Mouse (Mus musculus) forebrain, embryonic 12.5 days (tissue): ENCODE data around the gene Gm28308. TPM values are rescaled to one million over a fixed set of nuclear protein-coding genes. Genes with fewer than 3 reads are reported as not detected.

Experiments used
- ATAC-seq: fragments of 200-750 bp; cut with Nextera tagmentation; 2 replicates; pipeline ENCODE4 v1.8.0; 2017; ENCODE audit warnings: moderate TSS enrichment; ENCODE audit not compliant: low FRiP score
- H3K27ac ChIP-seq: fragments of 300-500 bp; sonication (generic); 2 replicates; pipeline ENCODE4 v1.5.1; 2016; ENCODE audit warnings: mild to moderate bottlenecking
- H3K27me3 ChIP-seq: fragments of 300-500 bp; sonication (generic); 2 replicates; pipeline ENCODE4 v1.6.1; 2016; ENCODE audit warnings: mild to moderate bottlenecking
- H3K36me3 ChIP-seq: fragments of 300-500 bp; sonication (generic); replicated peaks from 2 replicates; pipeline ENCODE4 v1.6.1; 2016; ENCODE audit warnings: mild to moderate bottlenecking
- H3K4me1 ChIP-seq: fragments of 300-500 bp; sonication (generic); 2 replicates; pipeline ENCODE4 v1.6.1; 2016
- H3K4me2 ChIP-seq: fragments of 300-500 bp; sonication (generic); 2 replicates; pipeline ENCODE4 v1.6.1; 2016; ENCODE audit warnings: mild to moderate bottlenecking, moderate library complexity
- H3K4me3 ChIP-seq: fragments of 300-500 bp; sonication (generic); replicated peaks from 2 replicates; pipeline ENCODE4 v1.5.1; 2016; ENCODE audit warnings: mild to moderate bottlenecking
- H3K9ac ChIP-seq: fragments of 300-500 bp; sonication (generic); 2 replicates; pipeline ENCODE4 v1.6.1; 2016; ENCODE audit warnings: mild to moderate bottlenecking
- H3K9me3 ChIP-seq: fragments of 300-500 bp; sonication (generic); 2 replicates; pipeline ENCODE4 v1.6.1; 2016
- WGBS: fragments of 180-500 bp; shearing (Covaris S2); methylation state at CpG from one replicate; pipeline ENCODE4 v1.1.7; 2016; 5-methylcytosine and 5-hydroxymethylcytosine counted together
- polyA plus RNA-seq: library from polyadenylated mRNA; unstranded; fragments of >200 nt; fragmentation: Nextera tagmentation; extraction: Ambion mirVana; gene quantifications from 2 replicates; pipeline ENCODE4 v1.2.1, GENCODE M21; 2016

Gm28308 gene
- polyA plus RNA-seq, 1 experiment from 2014 or later, result not detected

DNA sequence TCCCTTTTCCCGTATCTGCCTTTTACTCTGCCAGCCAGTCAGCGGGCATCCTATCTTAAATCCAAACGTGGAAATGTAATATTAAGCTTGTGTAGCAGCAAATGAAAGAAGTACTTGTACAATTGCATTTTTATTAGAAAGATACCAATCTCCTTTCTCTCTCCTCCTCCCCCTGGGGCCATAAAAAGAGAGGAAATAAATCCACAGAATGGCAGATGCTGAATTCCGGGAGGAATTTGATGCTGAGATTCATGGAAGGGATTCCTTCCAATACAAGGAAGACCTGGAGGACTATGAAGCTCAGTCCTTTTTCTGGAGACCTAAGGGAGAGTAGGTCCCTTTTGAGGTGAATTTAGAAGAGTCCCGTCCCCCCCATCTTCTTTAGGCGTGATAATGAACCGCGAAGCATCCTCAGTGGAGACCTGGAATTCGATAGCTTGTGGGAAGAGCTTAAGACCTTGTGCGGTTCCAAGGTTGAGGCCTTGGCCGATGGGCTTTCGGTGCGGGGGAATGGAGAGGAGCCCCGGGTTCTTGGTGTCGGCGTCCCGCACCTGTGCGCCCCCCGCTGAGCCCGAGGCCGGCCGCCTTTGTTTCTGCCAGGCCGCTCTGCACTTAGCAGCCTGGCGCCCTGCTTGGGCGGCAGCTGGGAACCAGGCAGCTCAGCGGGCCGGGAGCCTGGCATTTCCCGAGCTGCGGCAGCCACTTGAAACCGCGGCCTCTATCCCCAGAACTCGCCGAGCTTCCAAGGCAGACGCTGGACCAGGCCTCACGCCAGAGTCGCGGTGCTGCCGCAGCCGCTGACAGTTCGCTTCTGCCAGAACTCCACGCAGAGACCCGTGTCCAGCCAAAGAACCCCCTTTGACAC, 44.7 kb downstream of the Gm28308 start:
- no peak for ATAC-seq
- no peak overlapping the region for H3K27ac ChIP-seq
- no peaks in the 10 kb centered on the region for H3K9me3 ChIP-seq
- peaks cover 97% of the 10 kb centered on the region for H3K27me3 ChIP-seq
- WGBS, result under 1% methylated on average over 42 of the region's 42 CpGs
- peaks cover 6% of the 10 kb centered on the region; the same call in 1 of the 2 replicates for H3K4me1 ChIP-seq
- no peak overlapping the region for H3K4me3 ChIP-seq
- no peak overlapping the region for H3K9ac ChIP-seq
- H3K36me3 ChIP-seq, result no peaks in the 10 kb centered on the region
- H3K4me2 ChIP-seq, result no peak overlapping the region

DNA sequence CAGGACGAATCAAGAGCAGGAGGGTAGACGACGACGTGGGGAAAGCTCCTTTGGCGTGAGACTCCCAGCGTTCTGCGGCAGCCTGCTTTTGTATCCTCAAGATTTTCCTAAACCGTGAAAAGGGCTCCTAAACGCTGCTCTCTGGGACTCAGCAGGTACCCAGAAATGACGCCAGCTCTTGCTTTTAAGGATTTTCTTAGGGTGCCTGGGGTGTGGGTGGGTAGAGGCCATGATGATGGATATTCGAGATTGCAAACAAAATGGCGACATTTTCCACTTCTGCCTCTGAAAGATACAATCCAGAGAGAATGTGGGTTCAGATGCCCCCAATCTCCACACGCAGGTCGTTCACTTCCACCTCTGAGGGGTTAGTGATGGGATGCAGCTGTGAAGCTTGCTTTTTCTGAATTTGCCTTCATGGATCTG, 45.4 kb downstream of the Gm28308 start:
- Histone ChIP-seq H3K4me3 (no peak overlapping the region), H3K4me2 (no peak overlapping the region), H3K9me3 (no peaks in the 10 kb centered on the region), H3K36me3 (no peaks in the 10 kb centered on the region), H3K27ac (no peak overlapping the region), H3K9ac (no peak overlapping the region), H3K4me1 (peaks cover 6% of the 10 kb centered on the region; the same call in 1 of the 2 replicates), H3K27me3 (peaks cover 97% of the 10 kb centered on the region)
- 1% methylated on average over 14 of the region's 14 CpGs for WGBS
- ATAC-seq, result no peak

DNA sequence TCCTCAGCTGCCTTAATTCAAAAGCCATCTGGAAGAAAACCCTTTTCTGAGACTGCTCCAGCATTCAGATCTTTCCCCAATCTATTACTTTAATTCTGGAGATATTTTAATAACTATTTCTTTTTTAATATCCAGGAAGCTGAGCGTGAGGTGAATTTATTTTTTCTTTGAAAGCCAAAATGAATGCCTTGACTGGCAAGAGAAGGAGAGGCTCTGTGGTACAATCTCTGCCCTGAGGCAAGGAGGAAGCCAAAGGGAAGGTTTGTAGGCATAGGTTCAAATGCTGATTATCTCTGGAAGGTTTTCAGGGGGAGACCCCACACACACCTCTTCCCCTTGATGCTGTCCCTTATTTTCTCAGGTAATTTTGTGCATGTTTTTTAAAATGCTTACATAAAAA, 46.0 kb downstream of the Gm28308 start:
- H3K27me3 ChIP-seq, result peaks cover 95% of the 10 kb centered on the region
- peaks cover under 1% of the 10 kb centered on the region; the same call in 1 of the 2 replicates for H3K4me1 ChIP-seq
- no peaks in the 10 kb centered on the region for H3K9me3 ChIP-seq
- H3K36me3 ChIP-seq, result no peaks in the 10 kb centered on the region
- H3K4me2 ChIP-seq, result no peak overlapping the region
- WGBS, result 18% methylated on average over 1 of the region's 1 CpGs
- ATAC-seq, result no peak
- H3K9ac ChIP-seq, result no peak overlapping the region
- H3K27ac ChIP-seq, result no peak overlapping the region
- no peak overlapping the region for H3K4me3 ChIP-seq

DNA sequence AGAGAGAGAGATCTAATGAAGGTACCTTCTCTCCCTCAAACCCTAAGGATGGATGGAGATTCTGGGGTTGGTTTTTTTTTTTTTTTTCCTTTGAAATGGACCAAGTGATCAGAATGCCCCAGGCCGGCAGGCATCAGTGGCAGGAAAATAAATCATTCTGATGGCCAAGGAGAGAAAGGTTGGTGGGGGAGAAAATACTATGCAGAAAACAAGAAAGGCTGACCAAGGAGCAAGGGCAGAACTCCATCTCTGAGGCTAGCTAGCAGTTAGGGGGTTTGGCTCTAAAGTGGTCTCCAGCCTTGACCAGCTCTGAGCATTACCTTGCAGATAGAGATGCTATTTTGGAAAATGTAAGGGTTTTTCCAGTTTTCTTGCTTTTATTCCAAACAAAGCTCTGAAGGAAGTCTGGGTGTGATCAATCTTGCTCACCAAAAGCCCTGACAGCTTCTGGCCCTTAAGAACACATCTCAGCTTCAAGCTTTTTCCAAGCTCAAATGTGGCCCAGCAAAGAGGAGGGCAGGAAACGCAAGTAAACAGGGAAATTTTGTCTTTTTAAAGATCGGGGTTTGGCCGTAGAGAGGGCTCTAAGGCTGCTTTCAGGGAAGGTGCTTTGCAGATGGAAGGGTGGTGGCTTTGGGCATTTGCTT, 46.6 kb downstream of the Gm28308 start:
- H3K4me1 ChIP-seq, result no peaks in the 10 kb centered on the region; the same call in 1 of the 2 replicates
- ATAC-seq, result no peak
- 1% methylated on average over 4 of the region's 4 CpGs for WGBS
- no peaks in the 10 kb centered on the region for H3K9me3 ChIP-seq
- peaks cover 95% of the 10 kb centered on the region for H3K27me3 ChIP-seq
- no peak overlapping the region for H3K4me2 ChIP-seq
- no peak overlapping the region for H3K27ac ChIP-seq
- no peaks in the 10 kb centered on the region for H3K36me3 ChIP-seq
- H3K9ac ChIP-seq, result no peak overlapping the region
- H3K4me3 ChIP-seq, result no peak overlapping the region

DNA sequence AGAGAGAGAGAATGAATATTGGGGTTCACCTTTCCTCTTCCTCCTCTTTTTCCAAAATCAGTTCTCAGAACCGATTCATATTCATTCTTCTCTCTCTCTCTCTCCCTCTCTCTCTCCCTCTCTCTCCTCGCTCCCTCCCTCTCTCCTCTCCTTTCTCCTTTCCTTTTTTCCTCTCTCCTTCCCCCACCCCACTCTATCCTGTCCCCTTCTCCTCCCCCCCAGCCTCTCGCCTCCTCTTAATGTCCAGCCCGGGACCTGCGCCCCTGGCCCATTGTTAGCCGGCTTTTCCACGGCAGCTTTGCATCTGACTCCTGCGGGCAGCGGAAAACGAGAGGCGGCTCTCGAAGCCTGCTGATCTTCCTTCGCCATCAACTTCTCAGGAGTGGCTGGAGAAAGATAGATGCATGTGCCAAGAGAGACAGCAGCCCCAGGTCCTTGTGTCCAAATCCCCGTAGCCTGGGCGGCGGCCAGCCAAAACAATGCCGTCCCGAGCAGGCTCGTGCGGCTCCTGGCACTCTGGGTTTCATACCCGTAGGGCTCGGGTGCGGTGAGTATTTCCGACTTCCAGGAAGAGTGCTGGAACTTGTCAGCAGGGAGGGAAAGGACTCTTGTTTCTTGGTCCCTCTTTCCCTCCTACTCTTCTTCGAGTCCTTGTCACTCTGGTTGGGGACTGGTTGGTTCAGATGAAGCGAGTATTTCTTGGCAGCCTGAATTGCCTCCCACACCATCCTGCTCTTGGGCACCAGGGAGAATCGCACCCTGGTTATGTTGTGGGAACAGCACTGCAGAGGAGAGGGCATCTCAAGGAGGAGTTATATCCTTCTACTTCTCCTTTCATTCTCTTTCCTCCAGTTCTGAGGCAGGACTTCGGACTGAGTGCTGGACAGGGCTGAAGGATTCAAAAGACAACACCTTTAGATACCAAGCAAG, 47.4 kb downstream of the Gm28308 start:
- H3K4me1 ChIP-seq, result no peaks in the 10 kb centered on the region; the same call in 1 of the 2 replicates
- no peak overlapping the region for H3K4me2 ChIP-seq
- no peaks in the 10 kb centered on the region for H3K36me3 ChIP-seq
- H3K9ac ChIP-seq, result no peak overlapping the region
- H3K9me3 ChIP-seq, result no peaks in the 10 kb centered on the region
- WGBS, result under 1% methylated on average over 28 of the region's 28 CpGs
- no peak for ATAC-seq
- H3K27me3 ChIP-seq, result peaks cover 94% of the 10 kb centered on the region
- no peak overlapping the region for H3K27ac ChIP-seq
- no peak overlapping the region for H3K4me3 ChIP-seq

DNA sequence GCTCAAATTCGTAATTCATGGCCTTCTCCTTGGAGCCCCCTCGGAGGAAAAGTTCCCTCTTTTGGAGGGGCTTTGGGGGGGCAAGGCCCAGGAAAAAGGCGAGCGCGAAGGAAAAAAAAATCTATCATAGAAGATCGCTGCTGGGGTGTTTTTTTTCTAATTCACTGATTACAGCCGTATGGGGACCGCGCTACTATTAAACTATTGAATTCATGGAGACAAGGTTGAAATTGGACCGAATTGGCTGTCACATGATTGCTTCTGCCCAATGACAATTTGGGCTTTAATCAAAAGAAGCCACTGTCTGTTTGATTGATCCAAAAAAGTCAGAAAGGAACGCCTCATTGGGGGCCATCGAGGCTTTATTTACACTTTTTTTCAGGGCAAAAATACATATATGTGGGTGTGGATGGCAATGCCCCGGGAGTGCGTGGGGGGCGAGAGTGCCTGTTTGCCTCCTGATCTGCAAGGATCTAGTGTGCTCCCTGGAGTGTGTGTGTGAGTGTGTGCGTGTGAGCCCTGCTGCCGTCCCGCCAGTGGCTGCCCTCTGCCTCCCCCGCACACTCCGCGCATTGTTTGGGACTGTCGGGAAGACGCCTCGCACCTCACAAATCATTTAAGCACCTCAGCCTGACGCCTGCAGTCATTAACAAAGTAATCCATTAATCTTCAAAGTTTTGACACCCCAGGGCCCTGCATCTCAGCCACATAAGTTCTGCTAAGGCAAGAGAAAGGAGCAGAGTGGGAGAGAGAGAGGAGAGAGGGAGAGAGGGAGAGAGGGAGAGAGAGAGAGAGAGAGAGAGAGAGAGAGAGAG, 48.3 kb downstream of the Gm28308 start, which contains the start of gene Hoxa2:
Hoxa2 (minus strand) TSS at position 206 of the 815 bp plus-strand sequence.
- no peaks in the 10 kb centered on the region; the same call in 1 of the 2 replicates for H3K4me1 ChIP-seq
- no peak within 1 kb of the TSS for H3K9ac ChIP-seq
- ATAC-seq, result no peak
- no peak within 1 kb of the TSS for H3K4me2 ChIP-seq
- no peak within 1 kb of the TSS for H3K27ac ChIP-seq
- no peak within 1 kb of the TSS for H3K4me3 ChIP-seq
- H3K36me3 ChIP-seq, result no peaks in the 10 kb centered on the region
- under 1% methylated on average over 25 of the region's 25 CpGs for whole genome bisulfite sequencing
- H3K27me3 ChIP-seq, result peaks cover 94% of the 10 kb centered on the region
- H3K9me3 ChIP-seq, result no peaks in the 10 kb centered on the region

DNA sequence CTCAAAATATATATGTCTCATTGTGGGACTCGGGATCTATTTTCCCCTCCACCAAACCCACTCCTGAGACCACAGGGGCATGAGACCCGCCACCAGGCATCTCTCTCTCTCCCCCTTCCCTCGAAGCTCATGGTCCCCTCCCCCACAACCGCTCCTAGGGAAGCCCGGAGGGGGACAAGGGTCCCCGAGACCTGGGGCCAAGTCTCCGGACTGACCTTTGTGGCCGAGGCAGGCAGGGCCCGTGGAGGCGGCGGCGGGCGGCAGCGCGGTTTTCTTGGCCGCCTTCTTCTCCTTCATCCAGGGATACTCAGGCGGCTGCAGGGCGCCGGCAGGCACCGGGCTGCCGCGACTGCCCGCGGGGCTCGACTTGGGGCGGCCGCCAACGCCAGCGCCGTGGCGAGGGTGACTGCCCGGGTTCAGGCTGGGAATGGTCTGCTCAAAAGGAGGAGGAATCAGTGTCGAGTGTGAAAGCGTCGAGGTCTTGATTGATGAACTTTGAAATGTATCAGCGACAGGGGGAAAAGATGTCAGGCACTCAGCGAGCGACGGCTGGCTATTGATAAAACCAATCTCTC, 49.0 kb downstream of the Gm28308 start:
- WGBS, result under 1% methylated on average over 39 of the region's 39 CpGs
- no peaks in the 10 kb centered on the region for H3K9me3 ChIP-seq
- H3K27me3 ChIP-seq, result peaks cover 95% of the 10 kb centered on the region
- no peak overlapping the region for H3K4me3 ChIP-seq
- no peak for ATAC-seq
- H3K9ac ChIP-seq, result no peak overlapping the region
- H3K36me3 ChIP-seq, result no peaks in the 10 kb centered on the region
- H3K4me2 ChIP-seq, result no peak overlapping the region
- peaks cover 3% of the 10 kb centered on the region for H3K4me1 ChIP-seq
- H3K27ac ChIP-seq, result no peak overlapping the region

DNA sequence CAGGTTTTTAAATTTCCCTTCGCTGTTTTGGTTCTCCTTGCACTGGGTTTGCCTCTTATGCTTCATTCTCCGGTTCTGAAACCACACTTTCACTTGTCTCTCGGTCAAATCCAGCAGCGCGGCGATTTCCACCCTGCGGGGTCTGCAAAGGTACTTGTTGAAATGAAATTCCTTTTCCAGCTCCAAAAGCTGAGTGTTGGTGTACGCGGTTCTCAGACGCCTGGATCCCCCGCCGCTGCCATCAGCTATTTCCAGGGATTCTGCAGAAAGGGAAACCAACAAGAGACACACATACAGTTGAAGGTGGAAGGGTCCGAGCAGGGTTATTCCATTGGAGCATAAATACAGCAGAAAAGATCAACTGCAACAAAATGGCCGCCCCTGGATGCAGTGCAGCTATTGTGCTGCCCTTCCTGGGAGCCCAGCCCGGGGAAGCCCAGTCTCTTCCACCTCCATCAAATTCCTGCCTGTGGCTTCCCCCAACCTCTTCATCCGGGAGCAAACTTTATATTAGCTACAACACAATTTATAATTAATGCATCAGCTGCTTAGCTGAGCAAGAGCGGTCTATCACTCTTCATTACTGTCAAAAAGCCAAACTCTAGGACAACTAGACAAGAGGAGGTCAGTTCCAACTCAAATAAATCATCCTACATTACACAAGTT, 49.6 kb downstream of the Gm28308 start:
- no peak overlapping the region for H3K9ac ChIP-seq

DNA sequence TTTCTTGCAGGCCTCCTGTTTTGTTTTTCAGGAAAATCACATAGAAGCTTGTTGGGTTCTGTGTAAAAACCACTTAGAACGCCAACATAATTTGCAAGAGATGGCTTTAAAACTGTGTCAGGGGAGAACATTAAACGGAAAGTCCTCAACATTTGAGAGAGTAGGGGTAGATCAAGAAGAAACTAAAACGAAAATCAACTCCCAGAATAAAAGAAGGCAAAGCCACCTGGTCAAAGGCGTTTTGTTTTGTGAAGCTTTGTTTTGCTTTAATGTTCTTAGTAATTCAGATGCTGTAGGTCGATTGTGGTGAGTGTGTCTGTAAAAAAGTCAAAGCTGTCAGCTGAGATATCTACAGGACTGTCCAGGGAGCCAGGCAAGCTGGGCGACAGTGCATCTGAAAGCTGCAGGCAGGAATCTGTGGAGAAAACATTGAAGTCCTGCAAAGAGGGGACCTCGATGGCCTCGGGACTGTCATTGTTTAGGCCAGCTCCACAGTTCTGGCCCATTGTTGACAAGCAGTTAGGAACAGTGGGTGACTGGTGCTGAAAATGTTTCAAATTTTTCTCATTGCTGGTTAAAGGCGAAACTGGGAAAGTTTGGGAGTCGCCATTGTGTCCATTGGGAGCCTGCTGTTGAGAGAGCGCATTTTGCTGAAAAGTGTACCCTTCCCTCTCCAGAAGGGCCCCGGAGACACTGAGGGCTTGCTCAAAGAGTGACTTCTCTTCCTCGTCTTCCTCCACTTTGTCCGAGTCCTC, 50.4 kb downstream of the Gm28308 start:
- Histone ChIP-seq H3K9ac (no peak overlapping the region), H3K4me2 (no peak overlapping the region), H3K4me3 (no peak overlapping the region), H3K36me3 (no peaks in the 10 kb centered on the region), H3K27ac (no peak overlapping the region), H3K4me1 (peaks cover 16% of the 10 kb centered on the region), H3K9me3 (no peaks in the 10 kb centered on the region), H3K27me3 (peaks cover 97% of the 10 kb centered on the region)
- ATAC-seq, result no peak
- under 1% methylated on average over 14 of the region's 14 CpGs for WGBS

More for the DNA sequence above, 49.6 kb downstream of the Gm28308 start:
- peaks cover 97% of the 10 kb centered on the region for H3K27me3 ChIP-seq
- no peak overlapping the region for H3K4me2 ChIP-seq
- H3K4me3 ChIP-seq, result no peak overlapping the region
- H3K27ac ChIP-seq, result no peak overlapping the region
- peaks cover 9% of the 10 kb centered on the region for H3K4me1 ChIP-seq
- H3K9me3 ChIP-seq, result no peaks in the 10 kb centered on the region
- H3K36me3 ChIP-seq, result no peaks in the 10 kb centered on the region
- no peak for ATAC-seq
- WGBS, result under 1% methylated on average over 17 of the region's 17 CpGs

DNA sequence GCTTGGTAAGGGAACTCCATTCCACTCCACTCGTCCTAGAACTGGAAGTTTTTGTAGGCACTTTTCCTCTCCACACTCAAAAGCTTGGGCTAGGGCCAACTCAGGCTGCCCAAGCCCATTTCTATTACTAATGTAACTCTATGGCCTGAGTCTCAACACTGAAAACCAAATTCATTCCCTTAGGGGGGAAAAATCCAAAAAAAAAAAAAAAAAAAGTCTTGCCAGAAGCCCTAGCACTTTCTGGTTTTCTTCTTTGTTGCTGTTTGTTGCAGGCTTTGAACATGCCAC, 51.1 kb downstream of the Gm28308 start:
- H3K4me3 ChIP-seq, result no peak overlapping the region
- H3K36me3 ChIP-seq, result no peaks in the 10 kb centered on the region
- no peak overlapping the region for H3K4me2 ChIP-seq
- H3K9me3 ChIP-seq, result no peaks in the 10 kb centered on the region
- 4% methylated on average over 1 of the region's 1 CpGs for WGBS
- H3K27ac ChIP-seq, result no peak overlapping the region
- H3K4me1 ChIP-seq, result peaks cover 16% of the 10 kb centered on the region
- peaks cover 97% of the 10 kb centered on the region for H3K27me3 ChIP-seq
- H3K9ac ChIP-seq, result no peak overlapping the region
- no peak for ATAC-seq
